Mouse (Mus musculus): ENCODE data around the gene CN725425. TPM values are rescaled to one million over a fixed set of nuclear protein-coding genes. Genes with fewer than 3 reads are reported as not detected.

The CN725425 gene
- polyA plus RNA-seq, 1 experiment from 2014 or later = not detected

DNA sequence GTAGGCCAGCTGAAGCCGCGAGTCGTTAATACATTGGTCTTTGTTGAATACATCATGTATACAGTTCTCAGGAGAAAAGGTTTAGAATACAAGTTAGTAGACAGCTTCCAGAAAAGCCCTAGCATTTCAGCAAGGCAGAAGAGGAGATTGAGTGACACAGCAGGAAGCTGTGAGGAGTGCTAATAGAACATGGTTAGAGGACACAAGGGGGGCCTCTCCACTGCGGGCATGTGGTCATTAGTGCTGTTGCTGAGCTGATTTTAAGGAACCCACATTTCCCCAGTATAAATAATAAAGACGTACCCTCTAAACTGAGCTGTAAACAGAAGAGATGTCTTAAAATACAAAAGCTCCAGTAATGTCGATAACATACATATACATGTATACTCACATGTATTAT, 51.5 kb downstream of the CN725425 start:
- Histone ChIP-seq H3K36me3 (no peaks in the 10 kb centered on the region), H3K4me2 (replicated peaks) (no peak overlapping the region), H3K27ac (no peak overlapping the region), H3K9ac (no peak overlapping the region), H3K27me3 (no peaks in the 10 kb centered on the region), H3K4me1 (no peaks in the 10 kb centered on the region), H3K9me3 (replicated peaks) (no peaks in the 10 kb centered on the region), H3K4me3 (no peak overlapping the region)
- 70% methylated on average over 6 of the region's 6 CpGs for WGBS
- no peak for ATAC-seq (ENCODE audit: low FRiP score)

DNA sequence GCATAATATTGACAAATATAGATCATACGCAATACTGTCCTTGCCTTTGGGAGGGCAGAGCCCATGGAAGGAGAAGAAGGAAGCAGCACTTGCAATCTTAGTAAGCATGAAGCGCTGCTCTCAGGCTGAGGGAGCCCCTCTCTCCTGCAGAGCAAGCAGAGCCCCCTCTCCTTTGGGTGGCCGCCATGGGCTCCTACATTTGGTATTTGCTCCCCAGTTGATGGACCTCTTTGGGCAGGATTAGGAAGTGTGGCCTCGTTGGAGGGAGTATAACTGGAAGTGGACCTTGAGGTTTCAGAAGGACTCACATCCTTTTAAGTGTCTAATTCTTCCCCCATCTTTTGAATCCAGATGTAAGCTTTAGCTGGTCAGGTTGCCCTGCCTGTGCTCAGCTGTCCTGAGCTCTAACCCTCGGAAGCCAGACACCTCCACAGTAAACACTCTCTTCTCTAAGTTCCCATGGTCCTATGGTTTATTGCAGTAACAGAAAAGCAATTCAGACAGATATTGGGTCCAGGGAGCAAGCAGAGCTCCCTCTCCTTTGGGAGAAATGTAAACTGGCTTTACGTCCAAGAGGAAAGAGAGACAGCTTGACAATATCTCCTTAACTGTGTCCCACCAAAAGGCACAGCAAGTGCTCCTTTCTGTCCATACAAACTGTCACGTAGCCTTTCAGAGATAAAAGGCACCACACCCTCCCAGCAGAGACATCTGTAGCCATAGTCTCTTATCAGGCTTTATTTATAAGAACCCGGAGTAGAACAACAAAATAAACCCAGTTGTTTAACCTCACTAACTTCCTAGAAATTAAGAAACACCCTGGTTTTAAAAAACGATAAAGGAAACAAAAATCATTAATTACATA, 52.5 kb downstream of the CN725425 start:
- Histone ChIP-seq H3K9ac (no peak overlapping the region), H3K27ac (no peak overlapping the region), H3K9me3 (replicated peaks) (no peaks in the 10 kb centered on the region), H3K36me3 (no peaks in the 10 kb centered on the region), H3K4me3 (no peak overlapping the region), H3K4me2 (replicated peaks) (no peak overlapping the region), H3K4me1 (no peaks in the 10 kb centered on the region), H3K27me3 (no peaks in the 10 kb centered on the region)
- ATAC-seq (ENCODE audit: low FRiP score) = no peak
- WGBS = 74% methylated on average over 9 of the region's 9 CpGs

DNA sequence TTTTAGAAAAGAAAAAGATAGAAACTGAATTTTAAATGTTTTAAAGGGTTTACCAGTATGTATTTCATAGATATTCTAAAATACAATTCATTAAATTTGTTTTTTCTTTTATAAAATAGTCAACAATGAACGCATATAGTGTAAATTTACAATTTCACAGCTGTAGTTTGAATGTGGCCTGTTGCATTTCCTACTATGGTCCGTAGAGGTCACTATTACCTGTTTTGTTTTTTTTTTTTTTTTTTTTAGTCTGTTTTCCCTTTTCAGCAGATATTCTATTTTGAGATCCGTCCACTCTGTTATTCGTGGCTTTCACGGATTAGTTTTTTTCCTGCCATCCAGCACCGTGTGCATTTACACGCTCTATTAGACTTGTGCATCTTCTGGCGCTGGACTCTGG, 53.7 kb downstream of the CN725425 start:
- no peaks in the 10 kb centered on the region for H3K4me1 ChIP-seq
- H3K4me2 ChIP-seq (replicated peaks) = no peak overlapping the region
- H3K9ac ChIP-seq = no peak overlapping the region
- no peaks in the 10 kb centered on the region for H3K27me3 ChIP-seq
- H3K4me3 ChIP-seq = no peak overlapping the region
- no peaks in the 10 kb centered on the region for H3K36me3 ChIP-seq
- 54% methylated on average over 8 of the region's 8 CpGs for WGBS
- no peak overlapping the region for H3K27ac ChIP-seq
- H3K9me3 ChIP-seq (replicated peaks) = no peaks in the 10 kb centered on the region
- ATAC-seq (ENCODE audit: low FRiP score) = no peak

DNA sequence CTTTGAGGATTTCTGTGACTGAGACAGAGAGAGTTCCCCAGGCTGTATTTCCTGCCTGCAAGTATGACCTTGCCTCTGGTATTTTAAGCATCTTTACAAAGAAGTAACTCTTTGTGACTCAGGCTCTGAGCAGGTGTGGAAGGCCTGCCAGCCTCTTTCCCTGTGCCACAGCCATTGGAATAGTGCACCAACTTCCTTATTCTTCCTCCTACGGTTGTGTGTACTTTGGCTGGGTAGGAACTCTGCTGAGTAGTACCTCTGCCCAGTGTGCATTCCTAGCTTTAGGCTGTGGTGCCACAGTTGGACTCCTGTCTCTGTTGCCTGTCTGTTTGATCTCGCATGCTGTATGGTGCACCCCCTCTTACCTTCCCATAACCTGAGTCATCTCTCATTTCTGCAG, 56.0 kb downstream of the CN725425 start:
- Histone ChIP-seq H3K36me3 (no peaks in the 10 kb centered on the region), H3K4me2 (replicated peaks) (no peak overlapping the region), H3K27ac (no peak overlapping the region), H3K4me3 (no peak overlapping the region), H3K4me1 (no peaks in the 10 kb centered on the region), H3K9me3 (replicated peaks) (no peaks in the 10 kb centered on the region), H3K9ac (no peak overlapping the region), H3K27me3 (no peaks in the 10 kb centered on the region)
- WGBS = 96% methylated on average over 2 of the region's 2 CpGs
- no peak for ATAC-seq (ENCODE audit: low FRiP score)

DNA sequence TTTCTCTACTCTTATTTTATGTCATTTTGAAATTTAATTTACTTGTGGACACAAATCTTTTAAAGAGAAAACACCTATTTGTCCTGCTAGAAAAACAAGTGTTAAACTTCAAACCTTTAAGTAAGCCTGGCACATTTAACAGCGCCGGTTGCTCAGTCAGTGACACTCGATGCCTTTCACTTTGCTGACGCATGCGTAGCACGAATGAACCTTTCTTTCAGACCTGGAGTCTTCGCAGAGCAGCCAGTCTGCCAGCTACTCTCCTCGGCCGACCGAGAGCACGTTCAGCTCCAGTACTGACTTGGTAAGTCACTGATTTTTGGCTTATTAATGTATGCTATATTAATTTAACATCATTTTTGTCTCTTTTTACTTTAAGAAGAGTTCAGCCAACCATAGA, 57.8 kb downstream of the CN725425 start:
- ATAC-seq (ENCODE audit: low FRiP score) = no peak
- H3K27ac ChIP-seq = no peak overlapping the region
- WGBS = 64% methylated on average over 11 of the region's 11 CpGs

DNA sequence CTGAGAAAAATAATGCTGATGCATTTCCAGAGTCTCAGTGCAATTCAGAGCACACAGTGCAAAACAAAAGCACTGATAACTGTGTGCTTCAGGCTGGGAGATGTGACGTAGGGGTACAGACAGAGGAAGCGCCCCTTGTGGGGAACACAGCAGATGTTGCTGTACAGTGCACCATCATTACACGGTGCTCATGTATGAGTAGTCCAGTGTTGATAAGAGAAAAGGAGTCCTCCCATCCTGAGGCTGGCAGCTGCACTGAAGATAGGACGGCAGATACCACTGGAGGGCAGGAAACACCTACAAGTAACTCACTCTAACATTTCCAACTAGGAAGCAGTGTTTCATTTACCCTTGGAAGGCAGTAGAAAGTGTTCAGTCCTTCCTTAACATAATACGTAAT, 61.3 kb downstream of the CN725425 start:
- Histone ChIP-seq H3K27me3 (no peaks in the 10 kb centered on the region), H3K9ac (no peak overlapping the region), H3K4me3 (no peak overlapping the region), H3K36me3 (no peaks in the 10 kb centered on the region), H3K9me3 (replicated peaks) (no peaks in the 10 kb centered on the region), H3K4me2 (replicated peaks) (no peak overlapping the region), H3K27ac (no peak overlapping the region), H3K4me1 (no peaks in the 10 kb centered on the region)
- ATAC-seq (ENCODE audit: low FRiP score) = no peak
- WGBS = 83% methylated on average over 5 of the region's 5 CpGs

More for the DNA sequence above, 57.8 kb downstream of the CN725425 start:
- no peaks in the 10 kb centered on the region for H3K4me1 ChIP-seq
- no peak overlapping the region for H3K4me3 ChIP-seq
- H3K27me3 ChIP-seq = no peaks in the 10 kb centered on the region
- no peak overlapping the region for H3K4me2 ChIP-seq (replicated peaks)
- H3K9ac ChIP-seq = no peak overlapping the region
- H3K9me3 ChIP-seq (replicated peaks) = no peaks in the 10 kb centered on the region
- H3K36me3 ChIP-seq = no peaks in the 10 kb centered on the region

DNA sequence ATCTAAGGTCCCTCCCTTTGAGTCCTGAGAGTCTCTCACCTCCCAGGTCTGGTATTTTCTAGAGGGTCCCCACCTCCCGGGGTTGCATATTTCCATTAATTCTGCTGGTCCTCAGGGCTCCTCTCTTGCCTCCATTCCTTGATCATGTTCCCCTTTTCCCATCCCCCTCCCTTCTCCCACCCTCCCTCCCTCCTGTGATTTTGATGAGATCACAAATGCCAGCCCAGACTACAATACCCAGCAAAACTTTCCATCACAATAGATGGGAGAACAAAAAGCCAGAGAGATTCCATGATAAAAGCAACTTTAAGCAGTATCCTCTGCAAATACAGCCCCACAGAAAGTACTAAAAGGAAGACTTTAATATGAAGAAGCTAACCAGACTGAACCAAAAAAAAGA, 64.6 kb downstream of the CN725425 start:
- Histone ChIP-seq H3K9ac (no peak overlapping the region), H3K4me3 (no peak overlapping the region), H3K9me3 (replicated peaks) (no peaks in the 10 kb centered on the region), H3K36me3 (no peaks in the 10 kb centered on the region), H3K27ac (no peak overlapping the region), H3K4me2 (replicated peaks) (no peak overlapping the region), H3K4me1 (no peaks in the 10 kb centered on the region), H3K27me3 (no peaks in the 10 kb centered on the region)
- WGBS = 79% methylated on average over 1 of the region's 1 CpGs
- ATAC-seq (ENCODE audit: low FRiP score) = no peak

DNA sequence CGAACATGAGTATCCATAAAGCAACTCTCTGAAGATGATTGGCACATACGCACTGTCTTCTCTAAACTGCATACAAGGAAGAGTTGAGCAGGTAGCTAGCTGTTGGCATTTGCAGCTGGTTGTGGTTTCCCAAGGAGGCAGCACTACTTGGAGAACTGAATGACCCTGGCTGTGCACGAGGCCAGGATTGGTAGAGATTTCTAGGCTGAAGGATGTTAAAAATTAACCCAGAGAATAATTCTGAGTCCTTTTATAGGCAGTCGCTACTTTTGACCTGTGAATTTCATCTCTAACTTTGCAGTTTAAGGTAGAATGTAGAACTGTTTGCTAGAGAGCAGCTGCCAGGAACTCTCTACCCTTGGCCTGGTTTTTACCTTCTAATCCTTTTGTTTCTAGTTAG, 69.2 kb downstream of the CN725425 start:
- Histone ChIP-seq H3K4me1 (no peaks in the 10 kb centered on the region), H3K27ac (no peak overlapping the region), H3K4me2 (replicated peaks) (no peak overlapping the region), H3K27me3 (no peaks in the 10 kb centered on the region), H3K9ac (no peak overlapping the region), H3K36me3 (no peaks in the 10 kb centered on the region), H3K9me3 (replicated peaks) (no peaks in the 10 kb centered on the region), H3K4me3 (no peak overlapping the region)
- no peak for ATAC-seq (ENCODE audit: low FRiP score)
- 85% methylated on average over 4 of the region's 4 CpGs for WGBS

DNA sequence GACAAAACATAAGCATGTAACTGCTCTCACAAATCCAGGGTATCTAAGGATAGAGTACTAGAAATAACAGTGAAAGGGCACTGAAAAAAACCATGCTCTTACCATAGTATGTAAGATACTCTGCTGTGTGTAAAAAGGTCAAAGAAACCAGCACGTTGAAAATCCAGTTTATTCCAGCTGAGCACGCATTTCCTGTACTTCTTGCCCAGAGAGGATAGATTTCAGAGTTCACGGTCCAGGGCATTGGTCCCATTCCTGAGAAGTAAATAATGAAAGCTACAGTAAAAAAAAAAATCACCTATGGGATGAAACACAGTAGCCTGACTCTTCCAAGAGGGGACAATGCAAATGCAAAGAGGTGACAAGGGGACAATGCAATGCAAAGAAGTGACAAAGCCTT, 76.7 kb downstream of the CN725425 start:
- Histone ChIP-seq H3K27me3 (no peaks in the 10 kb centered on the region), H3K9ac (no peak overlapping the region)
- no peak for ATAC-seq (ENCODE audit: low FRiP score)

DNA sequence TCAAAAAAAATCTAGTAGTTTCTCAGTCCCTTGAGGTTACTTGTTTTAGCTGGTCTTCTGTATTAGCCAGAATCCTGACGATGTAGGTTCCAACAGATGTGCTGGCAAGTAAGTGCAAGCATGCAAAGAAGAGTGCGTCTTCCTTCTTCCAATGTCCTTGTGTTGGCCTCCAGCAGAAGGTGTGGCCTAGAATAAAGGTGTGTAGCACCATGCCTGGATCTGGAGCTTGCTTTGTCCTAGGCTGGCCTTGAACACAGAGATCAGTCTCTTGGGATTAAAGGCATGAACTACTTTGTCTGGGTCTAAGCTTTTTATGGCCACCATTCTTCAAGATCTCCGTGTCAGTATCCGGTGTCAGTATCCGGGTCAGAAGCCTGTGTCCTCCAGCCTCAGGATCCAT, 80.3 kb downstream of the CN725425 start:
- Histone ChIP-seq H3K9ac (no peak overlapping the region), H3K27ac (no peak overlapping the region), H3K4me1 (no peaks in the 10 kb centered on the region), H3K9me3 (replicated peaks) (no peaks in the 10 kb centered on the region), H3K4me3 (no peak overlapping the region), H3K27me3 (no peaks in the 10 kb centered on the region), H3K4me2 (replicated peaks) (no peak overlapping the region), H3K36me3 (no peaks in the 10 kb centered on the region)
- ATAC-seq (ENCODE audit: low FRiP score) = no peak
- 93% methylated on average over 5 of the region's 5 CpGs for WGBS

More for the DNA sequence above, 76.7 kb downstream of the CN725425 start:
- H3K27ac ChIP-seq = no peak overlapping the region
- no peaks in the 10 kb centered on the region for H3K36me3 ChIP-seq
- H3K9me3 ChIP-seq (replicated peaks) = no peaks in the 10 kb centered on the region
- H3K4me2 ChIP-seq (replicated peaks) = no peak overlapping the region
- WGBS = 71% methylated on average over 3 of the region's 3 CpGs
- H3K4me3 ChIP-seq = no peak overlapping the region
- no peaks in the 10 kb centered on the region for H3K4me1 ChIP-seq

DNA sequence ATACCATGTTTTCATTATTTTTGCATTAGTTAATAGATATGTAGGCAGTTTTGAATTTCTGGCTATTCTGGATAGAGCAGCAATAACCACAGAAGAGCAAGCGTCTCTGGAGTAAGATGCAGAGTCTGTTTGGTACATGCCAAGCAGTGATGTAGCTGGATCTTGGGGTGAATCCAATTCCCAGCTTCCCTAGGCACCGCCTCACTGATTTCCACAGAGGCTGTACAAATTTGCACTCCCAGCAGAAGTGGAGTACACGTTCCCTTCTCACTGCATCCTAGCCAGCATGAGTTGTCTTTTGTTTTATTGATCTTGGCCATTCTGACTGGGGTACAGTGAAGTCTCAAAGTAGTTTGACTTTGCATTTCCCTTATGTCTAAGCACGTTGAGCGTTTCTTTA, 82.2 kb downstream of the CN725425 start:
- Histone ChIP-seq H3K27ac (no peak overlapping the region), H3K4me1 (no peaks in the 10 kb centered on the region), H3K4me2 (replicated peaks) (no peak overlapping the region), H3K36me3 (no peaks in the 10 kb centered on the region), H3K4me3 (no peak overlapping the region), H3K27me3 (no peaks in the 10 kb centered on the region), H3K9me3 (replicated peaks) (no peaks in the 10 kb centered on the region), H3K9ac (no peak overlapping the region)
- no peak for ATAC-seq (ENCODE audit: low FRiP score)
- 86% methylated on average over 5 of the region's 5 CpGs for WGBS

DNA sequence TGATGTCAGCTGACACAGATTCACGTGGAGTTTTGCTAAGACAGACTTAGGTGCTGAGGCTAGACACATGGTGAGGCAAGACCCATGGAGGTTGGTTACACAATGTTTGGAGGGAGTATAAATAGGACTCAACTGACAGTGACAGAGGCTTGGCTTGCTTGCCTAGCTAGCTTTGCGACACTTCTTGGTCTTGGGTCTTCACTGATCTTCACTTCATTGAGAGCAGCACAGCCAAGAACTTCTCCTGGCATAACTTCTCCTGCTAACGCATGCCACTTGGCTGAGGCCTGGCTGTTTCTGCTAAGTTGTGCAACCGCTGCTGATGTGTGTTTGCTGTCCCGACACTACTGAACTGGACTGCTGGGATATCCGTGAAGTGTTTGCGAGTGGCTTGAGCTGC, 83.5 kb downstream of the CN725425 start:
- Histone ChIP-seq H3K27ac (no peak overlapping the region), H3K9me3 (replicated peaks) (no peaks in the 10 kb centered on the region), H3K4me1 (no peaks in the 10 kb centered on the region), H3K4me2 (replicated peaks) (no peak overlapping the region), H3K36me3 (no peaks in the 10 kb centered on the region), H3K27me3 (no peaks in the 10 kb centered on the region), H3K9ac (no peak overlapping the region), H3K4me3 (no peak overlapping the region)
- ATAC-seq (ENCODE audit: low FRiP score) = no peak
- 93% methylated on average over 7 of the region's 7 CpGs for WGBS

DNA sequence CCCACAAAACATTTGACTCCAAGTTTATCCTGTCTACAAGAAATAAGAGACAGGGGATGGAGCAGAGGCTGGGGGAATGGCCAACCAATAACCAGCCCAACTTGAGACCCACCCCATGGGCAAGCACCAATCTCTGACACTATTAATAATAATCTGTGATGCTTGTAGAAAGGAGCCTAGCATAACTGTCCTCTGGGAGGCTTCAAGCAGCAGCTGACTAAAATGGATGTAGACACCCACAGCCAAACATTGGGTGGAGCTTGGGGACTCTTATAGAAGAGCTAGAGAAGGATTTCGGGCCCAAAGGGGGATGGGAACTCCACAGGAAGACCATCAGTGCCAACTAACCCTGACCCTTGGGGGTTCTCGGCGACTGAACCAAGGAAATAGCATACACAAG, 84.1 kb downstream of the CN725425 start:
- Histone ChIP-seq H3K4me1 (no peaks in the 10 kb centered on the region), H3K27ac (no peak overlapping the region), H3K4me3 (no peak overlapping the region), H3K4me2 (replicated peaks) (no peak overlapping the region), H3K9me3 (replicated peaks) (no peaks in the 10 kb centered on the region), H3K9ac (no peak overlapping the region), H3K27me3 (no peaks in the 10 kb centered on the region), H3K36me3 (no peaks in the 10 kb centered on the region)
- WGBS = 78% methylated on average over 3 of the region's 3 CpGs
- ATAC-seq (ENCODE audit: low FRiP score) = no peak
